Mouse (Mus musculus) thymus, adult 2 months (tissue): ENCODE measurements around the gene Slc7a8.

ENCODE experiments used
- CTCF ChIP-seq: fragments of 200-500 bp; IDR thresholded peaks from 2 replicates; pipeline ENCODE4 v1.5.1; 2012; ENCODE audit warnings: mild to moderate bottlenecking, control low read depth, low read length, moderate library complexity, borderline replicate concordance; ENCODE audit not compliant: control insufficient read depth, poor library complexity, insufficient read depth; ENCODE audit errors: extremely low read depth
- POLR2A ChIP-seq: fragments of 200-500 bp; IDR thresholded peaks from 2 replicates; pipeline ENCODE4 v1.6.1; 2012; ENCODE audit warnings: mild to moderate bottlenecking, low read length, control low read depth, moderate library complexity; ENCODE audit not compliant: control insufficient read depth, poor library complexity, insufficient read depth; ENCODE audit errors: extremely low read depth

- no peak for TF ChIP-seq POLR2A
- TF ChIP-seq CTCF, result no peak
Measured at GRCm38 (mm10) chr14:54734004-54734403, 47.7 kb downstream of the Slc7a8 start.
